ENCODE assay signal across 7 mouse cellular contexts in genomic region chr13:83738528-83738981, GRCm38 (mm10).
DNase-seq lines count a peak whose midpoint lies in the region; ATAC-seq and TF ChIP-seq lines count a peak whose summit lies in the region.

No protein-coding gene starts in this region.

- WGBS in embryonic facial prominence, embryonic 10.5 days, result 6% methylated on average over 12 of the region's 12 CpGs
- 4% methylated on average over 12 of the region's 12 CpGs for WGBS in intestine, postnatal 0 days
- 1% methylated on average over 12 of the region's 12 CpGs for WGBS in neural tube, embryonic 13.5 days

- peak overlapping the region; percentile 54 for H3K4me2 ChIP-seq in intestine, postnatal 0 days (replicated peaks; ENCODE audit: low read depth)
- peak overlapping the region; percentile 92 for H3K4me2 ChIP-seq in neural tube, embryonic 13.5 days

- no peak for ATAC-seq in intestine, postnatal 0 days
- ATAC-seq in neural tube, embryonic 13.5 days (ENCODE audit: low read depth), result no peak

- H3K4me1 ChIP-seq in embryonic facial prominence, embryonic 10.5 days, result 0 out of 2 replicates have a peak, but pooled peaks cover 4% of the 10 kb centered on the region
- no peaks in the 10 kb centered on the region for H3K4me1 ChIP-seq in intestine, postnatal 0 days (replicated peaks; ENCODE audit: control insufficient read depth, insufficient read depth, low read length)
- H3K4me1 ChIP-seq in neural tube, embryonic 13.5 days (replicated peaks), result peaks cover 5% of the 10 kb centered on the region; the same call in 1 of the 2 replicates

- H3K36me3 ChIP-seq in embryonic facial prominence, embryonic 10.5 days (replicated peaks), result no peaks in the 10 kb centered on the region
- no peaks in the 10 kb centered on the region for H3K36me3 ChIP-seq in intestine, postnatal 0 days (ENCODE audit: control insufficient read depth, insufficient read depth)
- peaks cover 20% of the 10 kb centered on the region for H3K36me3 ChIP-seq in neural tube, embryonic 13.5 days

- no peak for TF ChIP-seq CTCF in intestine, postnatal 0 days (IDR thresholded peaks at IDR 0.05; ENCODE audit: low read depth)

- peaks cover 97% of the 10 kb centered on the region for H3K27me3 ChIP-seq in embryonic facial prominence, embryonic 10.5 days (replicated peaks; ENCODE audit: low read depth, poor library complexity, severe bottlenecking)
- H3K27me3 ChIP-seq in intestine, postnatal 0 days (replicated peaks; ENCODE audit: control insufficient read depth, insufficient read depth, low read length), result peaks cover 79% of the 10 kb centered on the region
- no peaks in the 10 kb centered on the region for H3K27me3 ChIP-seq in neural tube, embryonic 13.5 days

- H3K9ac ChIP-seq in intestine, postnatal 0 days (ENCODE audit: low read depth, low read length), result no peak overlapping the region
- peak overlapping the region; percentile 99 for H3K9ac ChIP-seq in neural tube, embryonic 13.5 days

- H3K27ac ChIP-seq in embryonic facial prominence, embryonic 10.5 days (replicated peaks), result peak overlapping the region; percentile 72
- H3K27ac ChIP-seq in intestine, postnatal 0 days (ENCODE audit: low read depth, low read length), result no peak overlapping the region
- peak overlapping the region; percentile 99 for H3K27ac ChIP-seq in neural tube, embryonic 13.5 days (replicated peaks)

- DNase-seq in right cerebral cortex, postnatal 10 days (ENCODE audit: low spot score in 2 of 2), result peak; percentile 52 to 61
- no peak for DNase-seq in right cerebral cortex, postnatal 36 days (ENCODE audit: low spot score in 2 of 2)
- DNase-seq in embryonic facial prominence, embryonic 10.5 days (ENCODE audit: low spot score), result no peak
- no peak for DNase-seq in ovary, adult 18-20 months (ENCODE audit: low spot score)
- no peak for DNase-seq in thymus, postnatal 0 days (ENCODE audit: low spot score)

- H3K4me3 ChIP-seq in embryonic facial prominence, embryonic 10.5 days, result peak overlapping the region; percentile 72
- H3K4me3 ChIP-seq in intestine, postnatal 0 days (ENCODE audit: low read depth, low read length), result peak overlapping the region; percentile 33
- H3K4me3 ChIP-seq in neural tube, embryonic 13.5 days, result peak overlapping the region; percentile 63

- H3K9me3 ChIP-seq in embryonic facial prominence, embryonic 10.5 days, result no peaks in the 10 kb centered on the region
- H3K9me3 ChIP-seq in intestine, postnatal 0 days (ENCODE audit: control insufficient read depth), result no peaks in the 10 kb centered on the region
- no peaks in the 10 kb centered on the region for H3K9me3 ChIP-seq in neural tube, embryonic 13.5 days

Comparison
In these comparisons a context has a peak if more than half of its experiments do, and no peak if none do; other contexts are left out.
1. DNase-seq: peak in right cerebral cortex, postnatal 10 days (2 of 2); none in right cerebral cortex, postnatal 36 days (0 of 2), embryonic facial prominence, embryonic 10.5 days (single experiment), ovary, adult 18-20 months (single experiment) and thymus, postnatal 0 days (single experiment).
2. Peak in every context shown above with its lines, with median percentiles within 50 percentile points of each other: H3K4me3 ChIP-seq.